Mouse (Mus musculus): ENCODE measurements around the gene Styxl1. TPM values are rescaled to one million over a fixed set of nuclear protein-coding genes. Genes with fewer than 3 reads are reported as not detected.

Gene Styxl1
- total RNA-seq, 1 experiment, result not detected

DNA sequence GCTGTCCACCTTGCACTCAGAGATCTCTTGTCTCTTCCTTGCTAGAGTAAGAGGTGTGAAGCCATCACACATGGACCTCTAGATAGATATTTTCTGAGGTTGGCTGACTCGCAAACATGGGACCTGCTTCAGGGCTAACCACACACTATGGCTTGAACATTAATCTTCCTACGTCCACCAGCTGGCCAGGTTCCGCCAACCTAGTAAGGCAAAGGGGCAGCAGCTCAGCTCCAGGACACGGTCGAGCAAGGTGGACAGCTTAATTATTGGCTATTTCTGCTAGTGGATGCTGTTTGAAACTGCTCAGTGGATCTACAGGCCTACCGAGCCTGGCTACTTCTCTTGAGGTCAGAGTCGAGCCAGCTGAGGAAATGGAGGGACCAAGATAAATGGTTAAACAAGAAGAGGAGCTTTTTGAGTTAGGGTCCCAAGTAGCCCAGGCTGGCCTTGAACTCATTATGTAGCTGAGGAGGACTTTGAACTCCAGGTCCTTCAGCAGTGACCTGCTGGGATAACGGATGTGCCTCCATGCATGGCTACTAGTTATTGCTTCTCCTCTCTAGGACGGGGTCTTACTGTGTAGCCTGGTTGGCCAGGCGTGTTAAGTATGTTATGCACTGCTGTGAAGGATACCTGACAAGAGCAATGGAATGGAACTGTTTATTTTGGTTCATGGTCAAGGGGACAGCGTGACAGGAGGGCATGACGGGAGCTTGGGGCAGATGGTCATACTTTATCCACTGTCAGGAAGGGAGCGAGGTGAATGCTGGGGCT lies 66.4 kb downstream of the Styxl1 start:
- H3K4me1 ChIP-seq (ENCODE audit: control insufficient read depth in 2 of 2, insufficient read depth in 2 of 2, low read length in 2 of 2, poor library complexity in 1 of 2), result peaks cover 0 to 14% of the 10 kb centered on the region in 2 experiments; a peak in 2 of 4 replicates
- in situ Hi-C loops (cut with MboI; ENCODE audit: low sequenced_read_pairs in 2 of 2, unreplicated experiment in 2 of 2), result no loop called here
- H3K36me3 ChIP-seq (ENCODE audit: control insufficient read depth, insufficient read depth, low read length, poor library complexity, severe bottlenecking), result peaks cover 4% of the 10 kb centered on the region; the same call in 1 of the 2 replicates
- H3K9me3 ChIP-seq (ENCODE audit: control insufficient read depth, insufficient read depth, low read depth, low read length), result no peaks in the 10 kb centered on the region
- no peak overlapping the region for H3K27ac ChIP-seq (ENCODE audit: insufficient read depth, low read depth, low read length, poor library complexity, severe bottlenecking)
- TF ChIP-seq ZNF384 (IDR thresholded peaks at IDR 0.05; ENCODE audit: low read depth, low read length) (no peak), HCFC1 (IDR thresholded peaks at IDR 0.05; ENCODE audit: borderline replicate concordance, insufficient read depth, low read length) (no peak), ZC3H11A (IDR thresholded peaks at IDR 0.05; ENCODE audit: borderline replicate concordance, low read depth, low read length) (no peak), CHD2 (IDR thresholded peaks at IDR 0.05; ENCODE audit: low read depth, low read length) (no peak), MAFK (IDR thresholded peaks at IDR 0.05; ENCODE audit: insufficient read depth, low read depth, low read length) (no peak)
- no peak for DNase-seq (ENCODE audit: low read depth, low spot score)
- no peak overlapping the region for H3K4me3 ChIP-seq (ENCODE audit: insufficient read depth in 1 of 2, low read depth in 1 of 2, low read length in 2 of 2, poor library complexity in 1 of 2, severe bottlenecking in 1 of 2)
- no peak overlapping the region for H3K9ac ChIP-seq (ENCODE audit: insufficient read depth, low read depth, low read length, poor library complexity, severe bottlenecking)

- no peak for TF ChIP-seq CHD2 (IDR thresholded peaks at IDR 0.05; ENCODE audit: low read depth, low read length)
- TF ChIP-seq MAFK (IDR thresholded peaks at IDR 0.05; ENCODE audit: insufficient read depth, low read depth, low read length), result no peak
- no peak for TF ChIP-seq HCFC1 (IDR thresholded peaks at IDR 0.05; ENCODE audit: borderline replicate concordance, insufficient read depth, low read length)
- TF ChIP-seq ZNF384 (IDR thresholded peaks at IDR 0.05; ENCODE audit: low read depth, low read length), result no peak
- no peak for TF ChIP-seq ZC3H11A (IDR thresholded peaks at IDR 0.05; ENCODE audit: borderline replicate concordance, low read depth, low read length)
- Histone ChIP-seq H3K4me3 (ENCODE audit: insufficient read depth in 1 of 2, low read depth in 1 of 2, low read length in 2 of 2, poor library complexity in 1 of 2, severe bottlenecking in 1 of 2) (no peak overlapping the region), H3K4me1 (ENCODE audit: control insufficient read depth in 2 of 2, insufficient read depth in 2 of 2, low read length in 2 of 2, poor library complexity in 1 of 2) (peaks cover 0 to 14% of the 10 kb centered on the region in 2 experiments; a peak in 2 of 4 replicates), H3K36me3 (ENCODE audit: control insufficient read depth, insufficient read depth, low read length, poor library complexity, severe bottlenecking) (peaks cover 4% of the 10 kb centered on the region; the same call in 1 of the 2 replicates), H3K9me3 (ENCODE audit: control insufficient read depth, insufficient read depth, low read depth, low read length) (no peaks in the 10 kb centered on the region), H3K9ac (ENCODE audit: insufficient read depth, low read depth, low read length, poor library complexity, severe bottlenecking) (no peak overlapping the region), H3K27ac (ENCODE audit: insufficient read depth, low read depth, low read length, poor library complexity, severe bottlenecking) (no peak overlapping the region)
- no peak for DNase-seq (ENCODE audit: low read depth, low spot score)
- in situ Hi-C loops (cut with MboI; ENCODE audit: low sequenced_read_pairs in 2 of 2, unreplicated experiment in 2 of 2), result no loop called here
Observed at GRCm38 (mm10) chr5:135710599-135711214, 67.5 kb downstream of the Styxl1 start.

DNA sequence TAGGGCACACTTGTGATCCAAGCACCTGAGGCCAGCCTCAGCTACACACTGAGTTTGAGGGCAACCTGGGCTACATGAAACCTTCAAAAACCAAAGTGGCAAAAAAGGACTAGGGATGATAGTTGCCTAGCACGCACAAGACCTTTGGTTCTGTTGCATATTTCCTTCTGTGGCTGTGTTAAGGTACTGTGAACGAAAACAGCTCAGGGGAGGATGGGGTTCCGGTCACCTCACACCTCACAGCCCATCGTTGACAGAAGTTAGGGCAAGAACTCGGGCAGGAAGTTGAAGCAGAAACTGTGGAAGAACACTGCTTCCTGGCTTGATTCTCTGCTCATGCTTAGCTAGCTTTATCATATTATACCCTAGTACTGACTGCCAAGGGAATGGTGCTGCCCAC lies 68.5 kb downstream of the Styxl1 start:
- no peak overlapping the region for H3K27ac ChIP-seq (ENCODE audit: insufficient read depth, low read depth, low read length, poor library complexity, severe bottlenecking)
- H3K9ac ChIP-seq (ENCODE audit: insufficient read depth, low read depth, low read length, poor library complexity, severe bottlenecking), result no peak overlapping the region
- H3K36me3 ChIP-seq (ENCODE audit: control insufficient read depth, insufficient read depth, low read length, poor library complexity, severe bottlenecking), result peaks cover 4% of the 10 kb centered on the region; the same call in 1 of the 2 replicates
- no peaks in the 10 kb centered on the region for H3K9me3 ChIP-seq (ENCODE audit: control insufficient read depth, insufficient read depth, low read depth, low read length)
- no peak overlapping the region for H3K4me3 ChIP-seq (ENCODE audit: insufficient read depth in 1 of 2, low read depth in 1 of 2, low read length in 2 of 2, poor library complexity in 1 of 2, severe bottlenecking in 1 of 2)
- H3K4me1 ChIP-seq (ENCODE audit: control insufficient read depth in 2 of 2, insufficient read depth in 2 of 2, low read length in 2 of 2, poor library complexity in 1 of 2), result peaks cover 0 to 14% of the 10 kb centered on the region in 2 experiments; a peak in 2 of 4 replicates
- no peak for TF ChIP-seq ZC3H11A (IDR thresholded peaks at IDR 0.05; ENCODE audit: borderline replicate concordance, low read depth, low read length)
- TF ChIP-seq MAFK (IDR thresholded peaks at IDR 0.05; ENCODE audit: insufficient read depth, low read depth, low read length), result no peak
- no peak for TF ChIP-seq HCFC1 (IDR thresholded peaks at IDR 0.05; ENCODE audit: borderline replicate concordance, insufficient read depth, low read length)
- TF ChIP-seq ZNF384 (IDR thresholded peaks at IDR 0.05; ENCODE audit: low read depth, low read length), result no peak
- TF ChIP-seq CHD2 (IDR thresholded peaks at IDR 0.05; ENCODE audit: low read depth, low read length), result no peak
- DNase-seq (ENCODE audit: low read depth, low spot score), result no peak
- in situ Hi-C loops (cut with MboI; ENCODE audit: low sequenced_read_pairs in 2 of 2, unreplicated experiment in 2 of 2), result no loop called here

DNA sequence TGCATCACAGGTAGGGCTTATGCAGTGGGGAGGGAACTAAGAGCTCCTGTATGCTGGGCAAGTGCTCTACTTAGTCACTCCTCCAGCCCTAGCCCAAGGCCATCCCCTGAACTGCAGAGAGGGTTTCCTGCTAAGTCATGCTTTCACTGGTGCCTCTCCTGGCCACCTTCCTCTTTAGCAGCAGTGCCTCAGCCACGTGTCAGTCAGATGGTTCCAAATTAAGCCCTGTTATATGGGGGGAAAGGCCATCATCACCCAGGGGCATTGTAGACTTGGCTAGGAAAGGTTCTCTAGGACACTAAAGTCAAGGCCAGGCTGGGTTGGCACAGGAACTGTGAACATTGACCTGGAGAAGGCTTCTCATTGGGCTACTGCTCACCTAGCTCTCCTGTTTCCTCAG lies 70.3 kb downstream of the Styxl1 start:
- DNase-seq (ENCODE audit: low read depth, low spot score), result no peak
- H3K4me3 ChIP-seq (ENCODE audit: insufficient read depth in 1 of 2, low read depth in 1 of 2, low read length in 2 of 2, poor library complexity in 1 of 2, severe bottlenecking in 1 of 2), result no peak overlapping the region
- H3K4me1 ChIP-seq (ENCODE audit: control insufficient read depth in 2 of 2, insufficient read depth in 2 of 2, low read length in 2 of 2, poor library complexity in 1 of 2), result peaks cover 0 to 9% of the 10 kb centered on the region in 2 experiments; a peak in 1 of 4 replicates
- H3K27ac ChIP-seq (ENCODE audit: insufficient read depth, low read depth, low read length, poor library complexity, severe bottlenecking), result no peak overlapping the region
- TF ChIP-seq ZNF384 (IDR thresholded peaks at IDR 0.05; ENCODE audit: low read depth, low read length) (no peak), CHD2 (IDR thresholded peaks at IDR 0.05; ENCODE audit: low read depth, low read length) (no peak), HCFC1 (IDR thresholded peaks at IDR 0.05; ENCODE audit: borderline replicate concordance, insufficient read depth, low read length) (no peak), ZC3H11A (IDR thresholded peaks at IDR 0.05; ENCODE audit: borderline replicate concordance, low read depth, low read length) (no peak), MAFK (IDR thresholded peaks at IDR 0.05; ENCODE audit: insufficient read depth, low read depth, low read length) (no peak)
- H3K9me3 ChIP-seq (ENCODE audit: control insufficient read depth, insufficient read depth, low read depth, low read length), result no peaks in the 10 kb centered on the region
- H3K36me3 ChIP-seq (ENCODE audit: control insufficient read depth, insufficient read depth, low read length, poor library complexity, severe bottlenecking), result peaks cover 4% of the 10 kb centered on the region; the same call in 1 of the 2 replicates
- no peak overlapping the region for H3K9ac ChIP-seq (ENCODE audit: insufficient read depth, low read depth, low read length, poor library complexity, severe bottlenecking)
- in situ Hi-C loops (cut with MboI; ENCODE audit: low sequenced_read_pairs in 2 of 2, unreplicated experiment in 2 of 2), result no loop called here

All from ES-E14 (cell line).